Mouse (Mus musculus): ENCODE data around the gene Rapgefl1.

Gene Rapgefl1

GRCm38 (mm10) chr11:98858759-98859731 is 22.5 kb downstream of the Rapgefl1 start:
- peak; percentile 97 for DNase-seq (ENCODE audit: low spot score)

- DNase-seq (ENCODE audit: low spot score) = peak; percentile 86
These were observed 26.6 kb downstream of the Rapgefl1 start, which contains the start of gene Wipf2 for GRCm38 (mm10) chr11:98863028-98863750. Wipf2 (plus strand) TSS chr11:98863638.

- DNase-seq (ENCODE audit: low spot score) = no peak
These were observed 27.3 kb downstream of the Rapgefl1 start for GRCm38 (mm10) chr11:98863751-98864429.

GRCm38 (mm10) chr11:98867293-98867692 is 30.7 kb downstream of the Rapgefl1 start:
- no peak for DNase-seq (ENCODE audit: low spot score)

- DNase-seq (ENCODE audit: low spot score) = no peak
These were observed 33.3 kb downstream of the Rapgefl1 start for GRCm38 (mm10) chr11:98869906-98870305.

GRCm38 (mm10) chr11:98870791-98871190 is 34.2 kb downstream of the Rapgefl1 start:
- no peak for DNase-seq (ENCODE audit: low spot score)

GRCm38 (mm10) chr11:98871416-98871815 is 34.8 kb downstream of the Rapgefl1 start:
- DNase-seq (ENCODE audit: low spot score) = no peak

GRCm38 (mm10) chr11:98872040-98872439 is 35.5 kb downstream of the Rapgefl1 start:
- peak; percentile 55 for DNase-seq (ENCODE audit: low spot score)

- no peak for DNase-seq (ENCODE audit: low spot score)
These were observed 37.3 kb downstream of the Rapgefl1 start for GRCm38 (mm10) chr11:98873900-98874299.

- no peak for DNase-seq (ENCODE audit: low spot score)
These were observed 40.4 kb downstream of the Rapgefl1 start for GRCm38 (mm10) chr11:98877001-98877400.

GRCm38 (mm10) chr11:98887703-98888102 is 51.1 kb downstream of the Rapgefl1 start:
- DNase-seq (ENCODE audit: low spot score) = no peak

GRCm38 (mm10) chr11:98889077-98889476 is 52.5 kb downstream of the Rapgefl1 start:
- no peak for DNase-seq (ENCODE audit: low spot score)

- DNase-seq (ENCODE audit: low spot score) = no peak
These were observed 53.4 kb downstream of the Rapgefl1 start for GRCm38 (mm10) chr11:98889977-98890376.

- no peak for DNase-seq (ENCODE audit: low spot score)
These were observed 55.8 kb downstream of the Rapgefl1 start for GRCm38 (mm10) chr11:98892426-98892825.

- DNase-seq (ENCODE audit: low spot score) = no peak
These were observed 64.0 kb downstream of the Rapgefl1 start for GRCm38 (mm10) chr11:98900529-98901125.

- DNase-seq (ENCODE audit: low spot score) = no peak
These were observed 66.1 kb downstream of the Rapgefl1 start for GRCm38 (mm10) chr11:98902621-98903245.
